Mouse (Mus musculus) 3134 (cell line): ENCODE data around the gene Ssxb9.
"Not testable (repeated sequence)": the region's sequence is repeated elsewhere in the genome, so short reads cannot be mapped to it uniquely, and the experiment has no call there.

Source experiments
- DNase-seq: peaks from one replicate; pipeline ENCODE4 v3.0.0-alpha.2; 2011; ENCODE audit warnings: low spot score; ENCODE audit not compliant: insufficient read length; ENCODE audit errors: extremely low read depth

Ssxb9 gene

GRCm38 (mm10) chrX:8366678-8367077, at the start of gene Ssxb9:
TSS of gene Ssxb9 (plus strand) at chrX:8366978.
- not testable (repeated sequence) for DNase-seq

GRCm38 (mm10) chrX:8327124-8327523, 39.7 kb upstream of the Ssxb9 start, which contains the start of gene Ssxb10:
TSS of gene Ssxb10 (plus strand) at chrX:8327424.
- DNase-seq = no peak

DNA sequence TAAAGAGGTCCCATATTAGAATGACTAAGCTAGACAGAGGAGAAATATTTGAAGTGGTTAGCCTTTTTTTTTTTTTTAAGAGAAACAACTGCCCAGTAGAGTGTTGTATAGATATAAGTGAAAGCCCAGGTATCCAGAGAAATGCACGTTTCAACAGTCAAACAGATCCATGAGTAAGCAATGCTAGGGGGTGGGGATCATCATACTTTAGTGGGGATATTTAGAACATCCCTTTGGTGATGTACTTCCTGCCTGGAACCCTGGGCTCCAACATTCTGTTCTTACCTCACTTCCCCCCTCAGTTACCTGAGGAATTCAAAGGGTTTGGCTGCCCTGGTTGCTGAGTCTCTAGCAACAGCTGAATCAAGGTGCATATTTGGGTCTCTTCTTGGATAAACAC, 46.2 kb downstream of the Ssxb9 start, which contains the start of gene Ssxb1:
Gene Ssxb1 (plus strand): TSS at position 301 of the 400 bp plus-strand sequence.
- not testable (repeated sequence) for DNase-seq
